Mouse (Mus musculus) bone marrow macrophage, adult 2 months (primary cell): ENCODE results near the gene Arl4d. TPM values are rescaled to one million over a fixed set of nuclear protein-coding genes. Genes with fewer than 3 reads are reported as not detected.
"Not testable (repeated sequence)": the region's sequence is repeated elsewhere in the genome, so short reads cannot be mapped to it uniquely, and the experiment has no call there.

Experiments used
- H3K27ac ChIP-seq: 2 replicates; pipeline ENCODE4 v1.5.1; 2012; ENCODE audit warnings: low read depth, low read length; ENCODE audit not compliant: insufficient read depth
- H3K4me1 ChIP-seq: 2 replicates; pipeline ENCODE4 v1.6.1; 2012; ENCODE audit warnings: low read length; ENCODE audit not compliant: control insufficient read depth, insufficient read depth
- H3K4me3 ChIP-seq: 2 replicates; pipeline ENCODE4 v1.5.1; 2012; ENCODE audit warnings: mild to moderate bottlenecking, low read length, moderate library complexity; ENCODE audit not compliant: insufficient read depth
- CTCF ChIP-seq: IDR thresholded peaks from 2 replicates; pipeline ENCODE4 v1.5.1; 2012; ENCODE audit warnings: low read depth, mild to moderate bottlenecking, low read length, moderate library complexity
- POLR2A ChIP-seq: IDR thresholded peaks from 2 replicates; pipeline ENCODE4 v1.6.1; 2012; ENCODE audit warnings: mild to moderate bottlenecking, low read depth, low read length, borderline replicate concordance
- polyA plus RNA-seq: library from polyadenylated mRNA; stranded (reverse); fragments of >200 nt; gene quantifications from 2 replicates; pipeline ENCODE4 v1.2.4, GENCODE M21; 2012; ENCODE audit not compliant: missing spikeins, insufficient read depth, insufficient read length

The Arl4d gene
- 0.80 and 1.9 TPM in 2 replicates for polyA plus RNA-seq

DNA sequence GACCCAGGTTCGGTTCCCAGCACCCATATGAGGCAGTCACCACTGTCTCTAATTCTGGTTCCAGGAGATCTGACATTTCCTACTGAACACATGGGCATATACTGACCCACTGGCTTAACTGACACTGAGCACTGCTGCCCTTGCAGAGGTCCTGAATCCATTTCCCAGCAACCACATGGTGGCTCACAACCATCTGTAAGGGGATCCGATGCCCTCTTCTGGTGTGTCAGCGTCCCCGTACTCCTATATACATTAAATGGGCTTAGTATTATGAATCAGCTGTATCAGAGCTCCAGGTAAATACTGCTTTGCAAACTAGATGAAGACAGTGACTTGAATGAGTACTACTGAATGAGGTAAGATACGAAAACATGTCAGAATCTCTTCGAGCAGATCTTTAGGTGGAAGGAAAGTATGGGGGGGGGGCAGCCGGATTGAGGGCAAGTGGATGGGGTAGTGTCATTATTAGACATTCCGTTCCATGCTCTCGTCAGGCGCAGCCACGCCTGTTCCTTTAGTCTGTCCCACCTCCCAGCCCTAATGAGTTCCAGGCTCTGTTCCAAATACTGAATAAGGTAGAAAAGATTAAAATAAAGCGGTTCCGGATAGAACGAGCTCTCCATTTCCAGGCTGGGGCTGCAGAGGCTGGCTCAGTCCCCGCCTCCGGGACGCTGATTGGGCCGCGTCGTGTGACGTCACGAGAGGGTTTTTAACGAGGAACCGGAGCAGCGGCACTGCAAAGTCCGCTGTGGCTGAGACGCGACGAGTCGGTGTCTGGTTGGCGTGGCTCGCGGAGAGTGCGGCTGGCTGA is at the start of gene Arl4d:
Arl4d (plus strand) TSS at position 717 of the 811 bp plus-strand sequence.
- H3K27ac ChIP-seq, result peak within 1 kb of the TSS; percentile 69
- TF ChIP-seq CTCF, result no peak; the same call in 1 of the 2 replicates
- peak; percentile 94 for TF ChIP-seq POLR2A

DNA sequence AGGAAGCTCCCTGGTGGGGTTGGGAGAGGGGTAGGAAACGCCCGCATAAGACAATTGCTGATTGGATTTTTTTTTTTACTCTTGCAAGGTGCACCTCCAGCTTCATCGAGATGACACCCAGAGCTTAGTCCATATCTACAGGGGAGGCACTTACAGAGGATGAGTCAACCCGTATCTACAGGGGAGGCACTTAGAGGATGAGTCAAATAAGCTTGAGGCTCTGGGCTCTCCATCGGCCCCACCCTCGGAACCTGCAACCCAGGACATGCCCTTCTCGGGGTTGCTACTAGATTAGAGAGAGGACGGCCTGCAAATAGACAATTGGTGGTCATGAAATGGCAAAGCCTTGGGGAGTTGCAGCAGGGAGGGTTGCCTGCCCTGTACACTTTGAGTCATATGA is 49.2 kb upstream of the Arl4d start:
- Histone ChIP-seq H3K4me1 (peaks cover 17% of the 10 kb centered on the region), H3K27ac (no peak overlapping the region), H3K4me3 (no peak overlapping the region)
- no peak for TF ChIP-seq CTCF
- no peak for TF ChIP-seq POLR2A

More for the DNA sequence above, at the start of gene Arl4d:
- H3K4me3 ChIP-seq, result peak within 1 kb of the TSS; percentile 80
- no peaks in the 10 kb centered on the region for H3K4me1 ChIP-seq

DNA sequence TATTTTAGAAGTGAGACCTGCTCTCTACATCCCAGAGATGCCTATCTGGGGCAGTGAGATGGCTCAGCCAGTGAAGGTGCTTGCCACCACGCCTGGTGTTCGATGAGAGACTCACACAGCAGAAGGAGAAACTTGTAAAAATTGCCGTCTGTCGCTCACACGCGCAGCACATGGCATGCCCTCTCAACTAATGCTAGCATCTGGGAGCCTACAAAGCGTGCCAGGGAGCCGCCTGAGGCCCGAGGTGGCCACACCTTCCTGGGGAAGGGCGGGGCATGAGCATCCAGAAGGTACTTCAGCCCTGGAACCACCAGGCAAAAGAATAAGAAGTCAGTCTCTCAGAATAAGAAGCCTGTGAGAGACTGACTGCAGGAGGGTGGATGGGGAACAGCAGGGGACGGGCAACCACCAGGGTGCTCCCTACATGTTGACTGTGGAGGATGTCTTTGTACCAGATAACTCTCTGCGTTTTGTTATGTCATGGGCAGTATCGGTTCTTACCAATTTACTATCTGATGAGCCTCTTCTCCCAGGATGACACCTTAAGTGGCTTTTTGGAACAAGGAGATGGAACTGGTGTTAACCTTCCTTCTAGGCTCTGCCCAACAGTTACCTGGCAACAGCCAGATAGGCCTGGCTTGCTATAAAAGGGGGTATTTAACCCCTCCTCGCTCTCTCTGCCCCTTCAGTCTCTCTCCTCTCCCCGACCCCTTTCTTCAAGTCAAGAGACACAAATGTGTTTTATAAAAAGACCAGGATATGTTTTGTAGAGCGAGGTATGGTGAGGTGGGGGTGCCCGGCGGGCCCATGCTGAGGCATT is 48.2 kb upstream of the Arl4d start:
- Histone ChIP-seq H3K27ac (no peak overlapping the region), H3K4me1 (peaks cover 17% of the 10 kb centered on the region), H3K4me3 (no peak overlapping the region)
- TF ChIP-seq CTCF (no peak), POLR2A (no peak)

DNA sequence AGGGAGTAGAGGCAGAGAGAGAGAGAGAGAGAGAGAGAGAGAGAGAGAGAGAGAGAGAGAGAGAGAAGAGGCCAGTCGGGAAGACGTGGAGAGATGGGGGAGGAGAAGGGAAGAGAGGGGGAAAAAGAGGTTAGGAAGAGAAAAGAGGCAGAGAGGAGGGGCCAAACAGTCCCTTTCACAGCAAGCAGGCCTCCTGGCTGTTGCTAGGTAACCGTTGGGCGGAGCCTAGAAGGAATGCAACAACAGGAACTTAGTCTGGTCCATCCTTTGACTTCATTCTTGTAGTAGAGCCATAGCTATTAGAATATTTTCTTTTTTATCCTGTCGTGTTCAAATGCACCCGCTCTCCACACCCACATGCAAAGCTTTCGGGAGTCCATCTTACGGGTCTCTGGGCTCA is 47.5 kb upstream of the Arl4d start:
- Histone ChIP-seq H3K4me1 (peaks cover 17% of the 10 kb centered on the region), H3K27ac (no peak overlapping the region), H3K4me3 (no peak overlapping the region)
- TF ChIP-seq CTCF, result no peak

DNA sequence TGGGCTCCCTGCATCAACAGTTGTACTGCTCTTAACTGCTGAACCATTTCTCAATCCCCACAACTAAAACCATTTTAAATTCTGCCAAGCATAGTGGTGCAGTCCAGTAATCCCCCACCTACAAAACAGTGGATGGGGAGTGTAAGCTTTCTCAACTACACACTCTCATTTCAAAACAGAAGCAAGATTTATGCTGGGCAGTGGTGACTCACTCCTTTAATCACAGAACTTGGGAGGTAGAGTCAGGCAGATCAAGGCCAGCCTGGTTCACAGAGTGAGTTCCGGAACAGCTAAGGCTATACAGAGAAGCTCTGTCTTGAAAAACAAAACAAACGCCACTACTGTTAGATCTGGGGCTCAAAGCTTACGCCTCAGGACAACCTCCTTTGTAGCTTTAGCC is 46.7 kb upstream of the Arl4d start:
- Histone ChIP-seq H3K4me1 (peaks cover 17% of the 10 kb centered on the region), H3K27ac (no peak overlapping the region), H3K4me3 (no peak overlapping the region)
- TF ChIP-seq CTCF (no peak), POLR2A (no peak)

DNA sequence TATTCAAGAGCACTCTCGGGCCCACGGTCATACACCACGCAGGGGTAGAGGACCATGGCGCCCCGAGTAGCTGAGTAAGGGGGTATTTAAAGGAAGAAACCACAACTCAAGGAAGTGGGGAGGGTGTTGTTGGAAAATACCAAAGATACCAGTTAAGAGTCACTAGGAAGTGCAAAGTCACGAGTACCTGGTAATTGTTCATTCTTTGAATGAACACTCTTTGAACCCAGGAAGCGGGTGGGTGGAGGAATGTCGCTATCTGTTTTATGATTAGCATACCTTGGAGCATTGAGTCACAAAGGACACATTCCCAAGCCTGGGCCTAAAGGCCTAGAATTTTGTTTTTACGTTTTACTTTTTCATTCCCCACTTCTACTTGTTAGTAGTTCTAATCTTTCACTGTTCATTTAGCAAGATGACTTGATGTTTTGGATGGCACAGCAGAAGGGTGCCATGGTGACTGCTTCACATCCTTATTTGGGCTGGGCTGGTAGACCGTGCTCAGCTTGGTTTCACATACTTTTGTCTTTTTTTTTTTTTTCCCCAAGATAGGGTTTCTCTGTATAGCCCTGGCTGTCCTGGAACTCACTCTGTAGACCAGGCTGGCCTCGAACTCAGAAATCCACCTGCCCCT is 45.2 kb upstream of the Arl4d start:
- not testable (repeated sequence) for H3K4me1 ChIP-seq, H3K4me3 ChIP-seq, H3K27ac ChIP-seq

DNA sequence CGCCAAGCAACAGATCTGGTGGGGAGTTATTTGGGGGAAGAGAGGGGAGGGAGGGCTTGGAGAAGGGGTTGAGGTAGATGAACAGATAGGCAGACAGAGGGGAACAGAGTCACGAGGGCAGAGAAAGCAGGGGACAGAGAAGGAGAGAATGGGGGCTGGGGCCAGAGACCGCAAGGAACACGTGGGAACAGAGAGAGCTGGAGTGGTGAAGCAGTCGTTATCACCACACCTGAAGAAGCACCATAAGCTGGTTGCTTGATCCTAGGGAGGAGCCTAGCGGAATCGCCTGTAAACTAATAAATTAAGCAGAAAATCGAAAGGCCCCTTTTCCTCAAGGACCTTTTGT is 38.7 kb upstream of the Arl4d start:
- Histone ChIP-seq H3K27ac (peak overlapping the region; percentile 98), H3K4me3 (peak overlapping the region; percentile 50), H3K4me1 (no peaks in the 10 kb centered on the region)
- no peak for TF ChIP-seq POLR2A
- TF ChIP-seq CTCF, result no peak

DNA sequence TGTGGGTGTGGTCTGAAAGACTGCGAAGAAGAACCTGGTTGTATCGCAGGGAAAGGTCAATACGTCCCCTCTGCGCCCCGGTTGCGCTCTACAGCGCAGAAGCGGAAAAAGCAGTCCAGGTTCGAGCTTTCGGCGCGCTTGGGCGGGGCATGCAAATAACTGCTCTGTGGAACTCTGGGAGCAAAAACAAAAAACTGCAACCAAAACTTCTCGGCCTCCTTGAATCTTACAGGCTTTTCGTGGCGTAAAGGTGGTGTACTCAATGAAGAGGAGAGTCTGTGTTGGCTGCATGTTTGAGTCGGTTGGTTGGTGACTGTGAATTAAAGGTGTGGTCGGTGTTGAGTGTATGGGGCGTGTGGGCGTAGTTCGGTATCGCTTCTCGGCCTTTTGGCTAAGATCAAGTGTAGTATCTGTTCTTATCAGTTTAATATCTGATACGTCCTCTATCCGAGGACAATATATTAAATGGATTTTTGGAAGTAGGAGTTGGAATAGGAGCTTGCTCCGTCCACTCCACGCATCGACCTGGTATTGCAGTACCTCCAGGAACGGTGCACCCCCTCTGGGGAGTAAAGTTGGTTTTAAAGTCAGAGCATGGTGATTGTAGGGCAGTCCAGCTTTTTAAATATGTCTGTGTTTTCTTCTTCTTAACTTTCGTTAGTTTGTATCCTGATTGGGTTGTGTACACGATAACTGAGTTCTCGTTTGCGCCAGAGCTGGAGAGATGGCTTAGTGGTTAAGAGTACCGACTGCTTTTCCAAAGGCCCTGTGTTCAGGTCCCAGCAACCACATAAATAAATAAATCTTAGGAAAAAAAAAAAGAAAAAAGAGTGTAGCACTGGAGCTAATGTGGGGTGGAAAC is 38.1 kb upstream of the Arl4d start, which contains the start of gene Rdm1:
Rdm1 (plus strand) TSS at position 201 of the 862 bp plus-strand sequence.
- H3K4me3 ChIP-seq, result peak within 1 kb of the TSS; percentile 58
- H3K4me1 ChIP-seq, result no peaks in the 10 kb centered on the region
- TF ChIP-seq CTCF (no peak), POLR2A (peak; percentile 97)
- H3K27ac ChIP-seq, result peak within 1 kb of the TSS; percentile 98

DNA sequence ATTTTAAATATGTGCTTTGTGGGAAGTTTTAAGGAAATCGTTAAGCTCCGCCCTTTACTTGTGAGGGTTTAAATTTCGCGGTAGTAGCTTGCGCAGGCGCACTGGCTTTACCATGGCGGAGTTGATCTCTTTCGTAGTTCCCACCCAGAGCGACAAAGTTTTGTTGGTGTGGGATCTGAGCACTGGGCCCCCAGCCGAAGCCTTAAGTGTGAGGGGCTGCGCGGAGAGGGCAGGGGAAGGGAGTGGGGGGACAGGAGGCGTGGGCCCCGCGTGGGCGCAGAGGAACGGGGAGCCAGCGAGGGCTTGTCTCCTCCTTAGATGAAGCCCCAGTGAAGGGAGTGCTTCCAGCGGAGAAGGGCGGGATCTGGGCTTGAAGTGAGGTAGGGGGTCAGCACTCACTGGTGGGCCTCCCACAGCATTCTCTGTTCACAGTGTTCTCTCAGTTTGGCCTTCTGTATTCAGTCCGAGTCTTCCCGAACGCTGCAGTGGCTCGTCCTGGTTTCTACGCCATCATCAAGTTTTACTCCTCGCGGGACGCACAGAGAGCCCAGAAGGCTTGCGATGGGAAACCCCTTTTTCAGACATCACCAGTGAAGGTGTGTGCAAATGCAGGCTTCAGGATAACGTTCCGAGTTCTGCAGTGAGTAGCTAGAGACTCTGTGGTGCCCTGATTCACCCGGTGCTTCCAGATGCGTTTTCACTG is 37.3 kb upstream of the Arl4d start:
- Histone ChIP-seq H3K4me1 (no peaks in the 10 kb centered on the region), H3K4me3 (peak overlapping the region; percentile 58), H3K27ac (peak overlapping the region; percentile 72)
- TF ChIP-seq CTCF, result no peak
- TF ChIP-seq POLR2A, result peak; percentile 43; the same call in 1 of the 2 replicates

DNA sequence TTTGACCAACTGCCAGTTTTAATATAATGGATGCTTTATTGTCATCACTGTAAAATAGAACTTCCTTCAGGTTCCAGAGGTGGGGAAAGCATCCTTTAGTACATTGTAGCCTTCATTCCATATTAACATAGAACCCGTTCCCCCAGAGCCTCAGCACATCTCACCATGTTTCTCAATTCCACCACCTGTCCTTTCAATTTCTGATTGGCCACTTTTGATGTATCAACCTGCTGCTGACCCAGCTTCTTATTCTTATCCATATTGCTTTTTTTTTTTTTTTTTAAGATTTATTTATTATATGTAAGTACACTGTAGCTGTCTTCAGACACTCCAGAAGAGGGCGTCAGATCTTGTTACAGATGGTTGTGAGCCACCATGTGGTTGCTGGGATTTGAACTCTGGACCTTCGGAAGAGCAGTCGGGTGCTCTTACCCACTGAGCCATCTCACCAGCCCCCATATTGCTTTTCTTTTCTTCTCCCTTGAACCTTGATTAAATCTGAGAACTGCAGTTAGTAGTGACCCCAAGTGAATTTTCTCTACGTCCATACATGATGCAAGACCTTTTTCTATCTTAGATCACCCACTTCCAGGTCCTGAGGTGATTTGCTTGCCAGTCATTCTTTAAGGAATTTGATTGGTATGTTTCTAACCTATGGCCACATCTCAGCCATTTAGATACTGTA is 36.5 kb upstream of the Arl4d start:
- H3K4me3 ChIP-seq, H3K27ac ChIP-seq, H3K4me1 ChIP-seq: not testable (repeated sequence)
